Mouse (Mus musculus) heart, postnatal 25 days (tissue): ENCODE data around the gene Rnf114. TPM values are rescaled to one million over a fixed set of nuclear protein-coding genes. Genes with fewer than 3 reads are reported as not detected.

ENCODE experiments used
- DNase-seq: peaks from one replicate; pipeline ENCODE4 v3.0.0; 2022; ENCODE audit warnings: low spot score
- intact Hi-C: fragments of 180-260 bp; cut with DNase I; formaldehyde crosslinking; loops from one replicate; pipeline ENCODE4 v1.15.1; 2025
- total RNA-seq, 2 experiments: library from RNA; stranded (reverse); gene quantifications; 2 replicates each; pipeline ENCODE4 v1.2.3; 2021

The Rnf114 gene
- total RNA-seq, 2 experiments from 2014 or later: 57.2 to 61.3 TPM

- intact Hi-C loops: no loop called here
- DNase-seq: no peak
Measured at GRCm38 (mm10) chr2:167471585-167471984, 20.9 kb upstream of the Rnf114 start.

GRCm38 (mm10) chr2:167474218-167474617 is 18.2 kb upstream of the Rnf114 start:
- intact Hi-C loops: no loop called here
- no peak for DNase-seq

GRCm38 (mm10) chr2:167475596-167475995 is 16.8 kb upstream of the Rnf114 start:
- intact Hi-C loops: no loop called here
- DNase-seq: no peak

GRCm38 (mm10) chr2:167476200-167476688 is 16.2 kb upstream of the Rnf114 start:
- no peak for DNase-seq
- intact Hi-C loops: no loop called here

GRCm38 (mm10) chr2:167476762-167477161 is 15.7 kb upstream of the Rnf114 start:
- no peak for DNase-seq
- intact Hi-C loops: no loop called here

GRCm38 (mm10) chr2:167478128-167478527 is 14.3 kb upstream of the Rnf114 start:
- intact Hi-C loops: no loop called here
- DNase-seq: no peak

GRCm38 (mm10) chr2:167479501-167479900 is 12.9 kb upstream of the Rnf114 start:
- intact Hi-C loops: no loop called here
- no peak for DNase-seq

GRCm38 (mm10) chr2:167482681-167483080 is 9.8 kb upstream of the Rnf114 start:
- DNase-seq: no peak
- intact Hi-C loops: no loop called here

- DNase-seq: no peak
- intact Hi-C loops: no loop called here
Measured at GRCm38 (mm10) chr2:167483081-167483826, 9.2 kb upstream of the Rnf114 start.

- no peak for DNase-seq
- intact Hi-C loops: no loop called here
Measured at GRCm38 (mm10) chr2:167483827-167484410, 8.5 kb upstream of the Rnf114 start.

GRCm38 (mm10) chr2:167484932-167485331 is 7.5 kb upstream of the Rnf114 start:
- intact Hi-C loops: no loop called here
- DNase-seq: no peak

GRCm38 (mm10) chr2:167485501-167486377 is 6.7 kb upstream of the Rnf114 start:
- intact Hi-C loops: no loop called here

GRCm38 (mm10) chr2:167486573-167486972 is 5.9 kb upstream of the Rnf114 start:
- DNase-seq: no peak
- intact Hi-C loops: no loop called here

More at GRCm38 (mm10) chr2:167485501-167486377, 6.7 kb upstream of the Rnf114 start:
- DNase-seq: no peak

- DNase-seq: no peak
- intact Hi-C loops: no loop called here
Measured at GRCm38 (mm10) chr2:167487551-167487950, 4.9 kb upstream of the Rnf114 start.

- no peak for DNase-seq
- intact Hi-C loops: no loop called here
Measured at GRCm38 (mm10) chr2:167487994-167488393, 4.5 kb upstream of the Rnf114 start.

- no peak for DNase-seq
- intact Hi-C loops: no loop called here
Measured at GRCm38 (mm10) chr2:167490813-167491525, 1.5 kb upstream of the Rnf114 start.

GRCm38 (mm10) chr2:167492713-167493636 is 530 bp downstream of the Rnf114 start, which contains the start of gene Spata2:
Gene Spata2 (minus strand): TSS chr2:167492887.
- DNase-seq: peak; percentile 90
- intact Hi-C loops: no loop called here

GRCm38 (mm10) chr2:167496437-167496836 is 4.0 kb downstream of the Rnf114 start:
- intact Hi-C loops: no loop called here
- no peak for DNase-seq

- intact Hi-C loops: no loop called here
- DNase-seq: no peak
Measured at GRCm38 (mm10) chr2:167497272-167497671, 4.8 kb downstream of the Rnf114 start.
